Mouse (Mus musculus) heart, adult 2 months (tissue): Measurements from ENCODE around the gene Gabpb1.

Experiments
- CTCF ChIP-seq: fragments of 200-600 bp; IDR thresholded peaks from 2 replicates; pipeline ENCODE4 v1.8.1; 2022; ENCODE audit warnings: antibody characterized with exemption, mild to moderate bottlenecking, moderate library complexity
- EP300 ChIP-seq: fragments of 200-500 bp; IDR thresholded peaks from 2 replicates; pipeline ENCODE4 v1.6.1; 2011; ENCODE audit warnings: low read depth, low read length, control low read depth; ENCODE audit not compliant: insufficient read depth
- POLR2A ChIP-seq: fragments of 200-500 bp; IDR thresholded peaks from 2 replicates; pipeline ENCODE4 v1.6.1; 2011; ENCODE audit warnings: mild to moderate bottlenecking, low read depth, low read length, control low read depth; ENCODE audit not compliant: insufficient read depth

- no peak for TF ChIP-seq CTCF
- TF ChIP-seq POLR2A = no peak
- TF ChIP-seq EP300 = no peak
Observed at GRCm38 (mm10) chr2:126691290-126691689, 15.2 kb upstream of the Gabpb1 start.
